Mouse (Mus musculus) neutrophil, adult 83 days (primary cell): ENCODE results near the gene Mrs2. TPM values are rescaled to one million over a fixed set of nuclear protein-coding genes. Genes with fewer than 3 reads are reported as not detected.

ENCODE experiments used
- total RNA-seq, 2 experiments: library from RNA; stranded (reverse); gene quantifications; one replicate each; pipeline ENCODE4 v1.2.4; 2023

The Mrs2 gene
- 10 to 100 TPM; 25.5 to 28.7 TPM for total RNA-seq

GRCm38 (mm10) chr13:25019793-25020539 lies at the start of gene Mrs2:
Gene Mrs2, minus strand, starts transcription at chr13:25020379.

GRCm38 (mm10) chr13:25055873-25056667 lies 35.9 kb upstream of the Mrs2 start, which contains the start of gene Dcdc2a:
Gene Dcdc2a, plus strand, starts transcription at chr13:25056004.

GRCm38 (mm10) chr13:24942512-24943282 lies 77.5 kb downstream of the Mrs2 start, which contains the start of gene Gpld1:
Gene Gpld1, plus strand, starts transcription at chr13:24943152.

Other genes starting within 250 kb of the Mrs2 start
- gene BC005537, start 218.7 kb downstream of the Mrs2 start, total RNA-seq: 100 to 1,000 TPM; 150 to 172 TPM
- 10 to 100 TPM in 1 of 2 experiments, 1 to 10 TPM in 1; 8.7 to 10.3 TPM for gene Acot13, start 188.8 kb downstream of the Mrs2 start, total RNA-seq
- 10 to 100 TPM; 22.7 to 24.9 TPM for gene Tdp2, start 188.7 kb downstream of the Mrs2 start, total RNA-seq
- gene D130043K22Rik, start 175.2 kb downstream of the Mrs2 start, total RNA-seq: not detected
- gene Aldh5a1, start 82.7 kb downstream of the Mrs2 start, total RNA-seq: 1 to 10 TPM in 1 of 2 experiments, under 1 TPM in 1; 0.66 to 1.3 TPM
- under 1 TPM; 0.59 to 0.82 TPM for gene Gpld1, start 77.2 kb downstream of the Mrs2 start, total RNA-seq
- not detected for gene Dcdc2a, start 35.6 kb upstream of the Mrs2 start, total RNA-seq